Comparison of ENCODE assay signal across 22 mouse cellular contexts in the genomic region with DNA sequence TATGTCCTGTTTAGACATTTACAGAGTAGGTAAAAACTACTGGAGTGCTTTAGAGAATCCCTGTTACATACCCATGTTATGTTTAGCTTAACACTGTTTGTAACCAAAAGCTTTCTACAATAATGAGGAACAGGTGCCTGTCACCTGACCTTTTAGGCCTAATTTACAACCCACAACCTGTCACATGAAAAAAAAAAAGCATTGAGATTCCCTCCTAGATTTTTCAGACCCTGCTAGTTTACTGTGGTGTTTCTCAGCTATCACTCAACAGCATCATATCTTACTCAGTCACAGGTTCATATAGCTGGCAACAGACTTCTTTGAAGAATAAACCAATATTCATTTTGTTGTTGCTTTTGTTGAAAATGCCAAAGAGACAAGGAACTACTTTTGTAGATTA.
"Had no signal": no experiment of that assay in that cellular context is flagged by ENCODE, and none has a peak within 500 bp of the region (broad histone marks: within the 10 kb centered on the region; RNA-seq: fewer than 3 reads in every experiment).

No protein-coding gene starts in this region.

- DNase-seq: kidney, adult 11 months; kidney, adult 8-10 months; kidney, postnatal 10 days; kidney, postnatal 36 days; liver; lung, adult 18-20 months; lung, postnatal 10 days; lung, postnatal 36 days; retina, postnatal 1 day; right cerebral cortex, postnatal 25 days; spleen, adult 18-20 months; thymus, adult 18-20 months; thymus, postnatal 36 days had no signal

- H3K4me3 ChIP-seq: kidney, embryonic 15.5 days; limb, embryonic 13.5 days; liver, embryonic 12.5 days; liver, embryonic 15.5 days; lung, embryonic 15.5 days; megakaryocyte, embryonic 14.5 days; midbrain, embryonic 10.5 days; midbrain, embryonic 15.5 days; neural tube, embryonic 13.5 days had no signal

- H3K27ac ChIP-seq: kidney, embryonic 15.5 days; limb, embryonic 13.5 days; liver, embryonic 12.5 days; liver, embryonic 15.5 days; lung, embryonic 15.5 days; midbrain, embryonic 10.5 days; midbrain, embryonic 15.5 days; neural tube, embryonic 13.5 days had no signal
